Mouse (Mus musculus): ENCODE measurements around the gene Gm8914. TPM values are rescaled to one million over a fixed set of nuclear protein-coding genes. Genes with fewer than 3 reads are reported as not detected.
"Not testable (repeated sequence)": the region's sequence is repeated elsewhere in the genome, so short reads cannot be mapped to it uniquely, and the experiment has no call there.

Gene Gm8914
- polyA plus RNA-seq (2012; rRNA removed) = not detected in 2 replicates

GRCm38 (mm10) chrX:91479826-91480225 lies at the start of gene Gm8914:
Gene Gm8914 (plus strand): TSS chrX:91480126.
- not testable (repeated sequence) for DNase-seq (ENCODE audit: low read depth)

Other genes with a start within 250 kb of the Gm8914 start
- not detected in 2 replicates for gene Mageb2, start 148.4 kb upstream of the Gm8914 start, polyA plus RNA-seq (2012; rRNA removed)
- gene Gm5072, start 87.6 kb upstream of the Gm8914 start, polyA plus RNA-seq (2012; rRNA removed) = not detected in 2 replicates
- not detected in 2 replicates for gene 1700084M14Rik, start 95.8 kb downstream of the Gm8914 start, polyA plus RNA-seq (2012; rRNA removed)
- not detected in 2 replicates for gene Gm14781, start 152.1 kb downstream of the Gm8914 start, polyA plus RNA-seq (2012; rRNA removed)

Data from gonadal fat pad, adult 2 months (tissue).